Mouse (Mus musculus) ES-Bruce4 (cell line): ENCODE data around the gene Oaz2.

Source experiments
- CTCF ChIP-seq: IDR thresholded peaks from one replicate; pipeline ENCODE4 v1.8.1; 2011; ENCODE audit warnings: low read depth, low read length
- POLR2A ChIP-seq: IDR thresholded peaks from one replicate; pipeline ENCODE4 v1.8.1; 2011; ENCODE audit warnings: low read length; ENCODE audit not compliant: insufficient read depth

DNA sequence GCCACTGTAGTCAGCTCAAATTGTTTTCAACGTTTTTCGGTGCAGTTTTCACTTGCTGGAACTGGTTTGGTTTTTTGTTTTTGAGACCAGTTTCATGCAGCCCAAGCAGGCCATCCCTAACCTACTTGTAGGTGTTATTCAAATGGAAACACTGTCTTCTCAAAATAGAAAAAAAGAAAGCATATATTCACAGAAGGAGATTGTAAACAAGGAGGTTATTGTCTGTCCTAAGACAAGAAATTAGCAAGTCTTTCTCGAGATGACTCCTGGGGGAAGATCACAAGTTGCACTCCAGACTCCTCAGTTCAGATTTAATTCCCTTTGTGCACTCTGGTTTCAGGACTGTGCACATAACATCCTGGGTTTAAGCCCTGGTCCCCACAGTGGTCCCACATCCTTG is 48.5 kb upstream of the Oaz2 start:
- no peak for TF ChIP-seq CTCF
- TF ChIP-seq POLR2A = no peak
